Mouse (Mus musculus) olfactory bulb, adult 2 months (tissue): Measurements from ENCODE around the gene A130010J15Rik. TPM values are rescaled to one million over a fixed set of nuclear protein-coding genes. Genes with fewer than 3 reads are reported as not detected.

Experiments
- H3K27ac ChIP-seq: fragments of 200-500 bp; 2 replicates; pipeline ENCODE4 v1.5.1; 2012; ENCODE audit warnings: low read depth, low read length; ENCODE audit not compliant: insufficient read depth
- H3K4me1 ChIP-seq: fragments of 200-500 bp; 2 replicates; pipeline ENCODE4 v1.6.1; 2012; ENCODE audit warnings: low read length; ENCODE audit not compliant: control insufficient read depth, insufficient read depth
- H3K4me3 ChIP-seq: fragments of 200-500 bp; 2 replicates; pipeline ENCODE4 v1.5.1; 2012; ENCODE audit warnings: mild to moderate bottlenecking, low read depth, low read length, moderate library complexity; ENCODE audit not compliant: insufficient read depth
- CTCF ChIP-seq: fragments of 200-500 bp; IDR thresholded peaks from 2 replicates; pipeline ENCODE4 v1.5.1; 2012; ENCODE audit warnings: low read depth, mild to moderate bottlenecking, low read length, moderate library complexity; ENCODE audit not compliant: insufficient read depth
- POLR2A ChIP-seq: fragments of 200-500 bp; IDR thresholded peaks from 2 replicates; pipeline ENCODE4 v1.6.1; 2012; ENCODE audit warnings: mild to moderate bottlenecking, low read depth, low read length, moderate library complexity; ENCODE audit not compliant: insufficient read depth
- WGBS: fragments of 180-500 bp; shearing (Covaris S2); methylation state at CpG from one replicate; pipeline ENCODE4 v1.1.7; 2018; 5-methylcytosine and 5-hydroxymethylcytosine counted together
- polyA plus RNA-seq: library from polyadenylated mRNA; stranded (reverse); fragments of >200 nt; gene quantifications from 2 replicates; pipeline ENCODE4 v1.2.4, GENCODE M21; 2012; ENCODE audit warnings: low replicate concordance; ENCODE audit not compliant: missing spikeins, insufficient read depth, insufficient read length

A130010J15Rik gene
- polyA plus RNA-seq, 1 experiment, result not detected

GRCm38 (mm10) chr1:193169228-193169627, 1.4 kb downstream of the A130010J15Rik start:
- H3K4me3 ChIP-seq, result no peak overlapping the region
- 80% methylated on average over 7 of the region's 7 CpGs for WGBS
- no peak overlapping the region for H3K27ac ChIP-seq
- H3K4me1 ChIP-seq, result peaks cover 8% of the 10 kb centered on the region
- TF ChIP-seq POLR2A, result no peak
- TF ChIP-seq CTCF, result no peak

GRCm38 (mm10) chr1:193169856-193170255, 2.0 kb downstream of the A130010J15Rik start:
- no peak overlapping the region for H3K27ac ChIP-seq
- no peak overlapping the region for H3K4me3 ChIP-seq
- H3K4me1 ChIP-seq, result peaks cover 14% of the 10 kb centered on the region
- TF ChIP-seq POLR2A (no peak), CTCF (no peak)
- WGBS, result 23% methylated on average over 2 of the region's 2 CpGs

GRCm38 (mm10) chr1:193172991-193173809, 5.4 kb downstream of the A130010J15Rik start:
- Histone ChIP-seq H3K4me1 (peaks cover 15% of the 10 kb centered on the region), H3K4me3 (peak overlapping the region; percentile 97), H3K27ac (peak overlapping the region; percentile 94)
- TF ChIP-seq CTCF (0 out of 2 replicates have a peak, but pooled peaks have one; percentile 8), POLR2A (peak; percentile 92)
- WGBS, result under 1% methylated on average over 48 of the region's 48 CpGs

GRCm38 (mm10) chr1:193173810-193174129, 5.9 kb downstream of the A130010J15Rik start:
- WGBS, result 13% methylated on average over 9 of the region's 9 CpGs

GRCm38 (mm10) chr1:193174143-193174733, 6.4 kb downstream of the A130010J15Rik start:
- WGBS, result 91% methylated on average over 13 of the region's 13 CpGs
- TF ChIP-seq CTCF (no peak), POLR2A (no peak)
- 0 out of 2 replicates have a peak overlapping the region, but pooled peaks have one; percentile 94 for H3K27ac ChIP-seq
- H3K4me1 ChIP-seq, result peaks cover 13% of the 10 kb centered on the region
- H3K4me3 ChIP-seq, result no peak overlapping the region

More at GRCm38 (mm10) chr1:193173810-193174129, 5.9 kb downstream of the A130010J15Rik start:
- peak overlapping the region; percentile 97 for H3K4me3 ChIP-seq
- peak overlapping the region; percentile 94 for H3K27ac ChIP-seq
- no peak for TF ChIP-seq POLR2A
- no peak for TF ChIP-seq CTCF
- H3K4me1 ChIP-seq, result peaks cover 15% of the 10 kb centered on the region

- WGBS, result 85% methylated on average over 3 of the region's 3 CpGs
- Histone ChIP-seq H3K4me1 (no peaks in the 10 kb centered on the region), H3K4me3 (no peak overlapping the region), H3K27ac (no peak overlapping the region)
- TF ChIP-seq POLR2A, result no peak
- no peak for TF ChIP-seq CTCF
These were observed 13.3 kb downstream of the A130010J15Rik start for GRCm38 (mm10) chr1:193181104-193181503.

- H3K4me1 ChIP-seq, result peaks cover 15% of the 10 kb centered on the region
- H3K27ac ChIP-seq, result no peak overlapping the region
- H3K4me3 ChIP-seq, result no peak overlapping the region
- WGBS, result 87% methylated on average over 6 of the region's 6 CpGs
- TF ChIP-seq CTCF (no peak), POLR2A (no peak)
These were observed 20.4 kb downstream of the A130010J15Rik start for GRCm38 (mm10) chr1:193188257-193188656.

- WGBS, result 12% methylated on average over 9 of the region's 9 CpGs
These were observed 21.3 kb downstream of the A130010J15Rik start for GRCm38 (mm10) chr1:193189151-193189621.

GRCm38 (mm10) chr1:193189771-193190170, 21.9 kb downstream of the A130010J15Rik start:
- whole genome bisulfite sequencing, result 43% methylated on average over 3 of the region's 3 CpGs
- peak overlapping the region; percentile 91 for H3K27ac ChIP-seq
- no peak overlapping the region for H3K4me3 ChIP-seq
- TF ChIP-seq CTCF (no peak), POLR2A (no peak)
- H3K4me1 ChIP-seq, result peaks cover 15% of the 10 kb centered on the region

More at GRCm38 (mm10) chr1:193189151-193189621, 21.3 kb downstream of the A130010J15Rik start:
- TF ChIP-seq POLR2A (no peak), CTCF (no peak)
- H3K4me3 ChIP-seq, result no peak overlapping the region
- peak overlapping the region; percentile 91 for H3K27ac ChIP-seq
- H3K4me1 ChIP-seq, result peaks cover 15% of the 10 kb centered on the region
